8 mouse cellular contexts compared by ENCODE assay signal in genomic region chr3:51156386-51157290, GRCm38 (mm10).
DNase-seq lines count a peak whose midpoint lies in the region; ATAC-seq and TF ChIP-seq lines count a peak whose summit lies in the region.

No protein-coding gene starts in this region.

- H3K27ac ChIP-seq in heart, embryonic 11.5 days (ENCODE audit: low read depth, low read length), result no peak overlapping the region; the same call in 1 of the 2 replicates
- H3K27ac ChIP-seq in kidney, embryonic 16.5 days (ENCODE audit: low read length), result no peak overlapping the region

- peak overlapping the region; percentile 35; the same call in 1 of the 2 replicates for H3K4me3 ChIP-seq in E14TG2a.4 (replicated peaks; ENCODE audit: low read length)
- H3K4me3 ChIP-seq in erythroblast, embryonic 14.5 days (replicated peaks), result peak overlapping the region; percentile 56
- no peak overlapping the region for H3K4me3 ChIP-seq in heart, embryonic 11.5 days (ENCODE audit: low read depth, low read length)
- H3K4me3 ChIP-seq in kidney, embryonic 16.5 days (ENCODE audit: low read length), result no peak overlapping the region

- no peak overlapping the region for H3K9ac ChIP-seq in heart, embryonic 11.5 days (ENCODE audit: low read depth, low read length)
- H3K9ac ChIP-seq in kidney, embryonic 16.5 days (replicated peaks; ENCODE audit: low read length), result no peak overlapping the region

- peak; percentile 42 for DNase-seq in brain, embryonic 18.5 days (ENCODE audit: low read depth, low spot score)
- peak; percentile 80 for DNase-seq in liver
- DNase-seq in neural tube, embryonic 10.5 days (ENCODE audit: extremely low spot score, low spot score), result peak; percentile 57
- DNase-seq in urinary bladder, postnatal 25 days (ENCODE audit: low spot score), result peak; percentile 42

- H3K36me3 ChIP-seq in E14TG2a.4 (ENCODE audit: insufficient read depth, low read length), result no peaks in the 10 kb centered on the region
- H3K36me3 ChIP-seq in erythroblast, embryonic 14.5 days (ENCODE audit: control insufficient read depth), result no peaks in the 10 kb centered on the region
- H3K36me3 ChIP-seq in heart, embryonic 11.5 days (ENCODE audit: control insufficient read depth, insufficient read depth, low read length), result no peaks in the 10 kb centered on the region
- H3K36me3 ChIP-seq in kidney, embryonic 16.5 days (ENCODE audit: insufficient read depth, low read length), result no peaks in the 10 kb centered on the region

- peak; percentile 74; the same call in 1 of the 2 replicates for ATAC-seq in heart, embryonic 11.5 days (replicated peaks; ENCODE audit: insufficient number of reproducible peaks, low FRiP score, low TSS enrichment)
- peak; percentile 76; the same call in 1 of the 2 replicates for ATAC-seq in kidney, embryonic 16.5 days (ENCODE audit: low FRiP score, low TSS enrichment)

- H3K27me3 ChIP-seq in E14TG2a.4 (ENCODE audit: insufficient read depth, low read length), result peaks cover 5% of the 10 kb centered on the region; the same call in 1 of the 2 replicates
- no peaks in the 10 kb centered on the region for H3K27me3 ChIP-seq in erythroblast, embryonic 14.5 days (ENCODE audit: control insufficient read depth)
- H3K27me3 ChIP-seq in heart, embryonic 11.5 days (ENCODE audit: control insufficient read depth, insufficient read depth, low read length), result no peaks in the 10 kb centered on the region
- H3K27me3 ChIP-seq in kidney, embryonic 16.5 days (ENCODE audit: insufficient read depth, low read length), result no peaks in the 10 kb centered on the region

- H3K9me3 ChIP-seq in E14TG2a.4 (ENCODE audit: low read length), result no peaks in the 10 kb centered on the region
- no peaks in the 10 kb centered on the region for H3K9me3 ChIP-seq in erythroblast, embryonic 14.5 days (ENCODE audit: control insufficient read depth, low read length)
- no peaks in the 10 kb centered on the region for H3K9me3 ChIP-seq in heart, embryonic 11.5 days (replicated peaks; ENCODE audit: control insufficient read depth, low read length)
- H3K9me3 ChIP-seq in kidney, embryonic 16.5 days (ENCODE audit: low read length), result no peaks in the 10 kb centered on the region

- WGBS in heart, embryonic 11.5 days (ENCODE audit: insufficient replicate concordance), result 31% methylated on average over 20 of the region's 20 CpGs
- WGBS in kidney, embryonic 16.5 days, result 25% methylated on average over 20 of the region's 20 CpGs

- TF ChIP-seq CTCF in E14TG2a.4 (conservative IDR thresholded peaks at IDR 0.05; ENCODE audit: low read length), result peak; percentile 74

- H3K4me2 ChIP-seq in heart, embryonic 11.5 days, result peak overlapping the region; percentile 50
- H3K4me2 ChIP-seq in kidney, embryonic 16.5 days (replicated peaks; ENCODE audit: low read depth, low read length), result no peak overlapping the region

- H3K4me1 ChIP-seq in E14TG2a.4 (replicated peaks; ENCODE audit: low read depth, low read length), result peaks cover 38% of the 10 kb centered on the region
- peaks cover 50% of the 10 kb centered on the region for H3K4me1 ChIP-seq in erythroblast, embryonic 14.5 days (ENCODE audit: control insufficient read depth)
- peaks cover 12% of the 10 kb centered on the region for H3K4me1 ChIP-seq in heart, embryonic 11.5 days (ENCODE audit: control insufficient read depth, insufficient read depth, low read length)
- 0 out of 2 replicates have a peak, but pooled peaks cover 5% of the 10 kb centered on the region for H3K4me1 ChIP-seq in kidney, embryonic 16.5 days (ENCODE audit: insufficient read depth, low read length)

Comparison
In these comparisons a context has a peak if more than half of its experiments do, and no peak if none do; other contexts are left out.
1. H3K4me3 ChIP-seq: peak in E14TG2a.4 (single experiment) and erythroblast, embryonic 14.5 days (single experiment); none in heart, embryonic 11.5 days (single experiment) and kidney, embryonic 16.5 days (single experiment).
2. Peak in every context shown above with its lines, with median percentiles within 50 percentile points of each other: DNase-seq.